Mouse (Mus musculus): ENCODE measurements at regions not wholly inside any gene's neighbourhood (a gene's known extent, or its start where the extent isn't known, plus 50 kb on each side); places are given as distances from the start of the nearest gene placed in this dataset.

DNA sequence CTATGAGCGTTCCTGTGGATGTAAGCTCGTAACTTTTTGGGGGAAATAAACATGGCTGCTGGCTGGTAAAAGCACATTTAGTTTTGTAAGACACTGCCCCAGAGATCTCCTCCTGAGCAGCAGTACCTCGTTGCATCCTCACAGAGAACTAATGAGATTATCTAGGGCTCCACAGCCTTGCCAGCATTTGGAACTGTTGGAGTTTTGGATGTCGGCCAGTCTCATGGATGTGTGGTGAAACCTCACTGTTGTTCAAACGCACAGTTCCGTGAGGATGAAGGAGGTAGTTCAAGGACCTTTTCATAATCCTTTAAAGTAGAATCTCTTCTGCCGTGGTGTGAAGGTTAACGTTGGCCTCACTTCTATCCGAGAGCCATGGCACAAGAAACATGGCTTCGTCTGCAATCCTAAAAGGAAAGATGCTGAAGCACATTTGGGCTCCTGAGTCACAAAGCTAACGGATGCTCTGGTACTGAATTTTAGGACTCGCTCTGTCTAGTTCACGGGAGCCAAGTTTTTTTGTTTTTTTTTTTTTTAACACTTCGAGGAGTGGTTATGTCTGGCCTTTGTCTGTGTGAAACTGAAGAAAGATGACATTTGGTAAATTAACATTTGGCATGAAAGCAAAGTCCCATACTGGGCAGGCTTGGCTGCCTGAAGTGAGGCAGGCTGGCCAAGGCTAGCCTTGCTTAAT lies 179.1 kb upstream of the Hmga2 start:
- Histone ChIP-seq H3K4me3 (ENCODE audit: low read depth, low read length) (no peak overlapping the region), H3K9ac (ENCODE audit: low read depth, low read length) (no peak overlapping the region), H3K27me3 (ENCODE audit: control insufficient read depth, insufficient read depth, low read depth, low read length) (no peaks in the 10 kb centered on the region), H3K4me1 (ENCODE audit: control insufficient read depth, insufficient read depth, low read length) (no peaks in the 10 kb centered on the region), H3K4me2 (ENCODE audit: low read length) (no peak overlapping the region), H3K36me3 (ENCODE audit: control insufficient read depth, insufficient read depth, low read length) (no peaks in the 10 kb centered on the region), H3K9me3 (replicated peaks; ENCODE audit: control insufficient read depth, low read length, poor library complexity, severe bottlenecking) (peaks cover 5% of the 10 kb centered on the region; the same call in 1 of the 2 replicates), H3K27ac (ENCODE audit: low read length) (no peak overlapping the region)
- ATAC-seq: no peak
- WGBS: 63% methylated on average over 14 of the region's 14 CpGs

DNA sequence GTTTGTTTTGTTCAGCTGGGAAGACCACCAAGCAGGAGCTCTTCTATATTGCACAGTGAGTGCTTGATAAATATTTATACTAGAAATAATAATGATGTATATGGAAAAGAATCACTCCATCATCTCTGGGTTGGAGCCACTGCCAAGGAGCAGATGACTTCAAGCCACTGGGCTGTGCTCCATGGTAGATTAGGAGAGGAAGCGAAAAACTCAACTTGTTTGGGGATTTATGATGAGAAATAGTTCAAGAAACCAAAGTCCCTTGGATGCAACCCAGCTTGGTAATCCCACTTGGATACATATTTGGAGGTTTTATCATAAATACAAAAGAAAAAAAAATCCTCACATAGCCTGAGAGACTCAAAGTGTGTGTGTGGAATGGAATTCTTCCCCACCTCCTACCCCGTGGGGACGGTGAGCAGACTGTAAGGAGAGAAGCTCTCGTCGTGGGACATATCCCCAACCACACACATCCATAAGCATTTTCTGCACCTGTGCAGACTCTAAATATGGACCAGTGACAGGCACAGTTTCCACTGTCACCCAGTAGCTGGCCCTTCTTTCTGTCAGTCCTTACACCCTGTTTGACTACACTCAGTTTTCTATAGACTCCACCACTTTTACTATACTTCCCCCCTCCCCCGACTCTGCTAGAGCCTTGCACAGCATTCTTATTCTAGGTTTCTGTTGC lies 176.4 kb upstream of the Hmga2 start:
- Histone ChIP-seq H3K36me3 (ENCODE audit: control insufficient read depth, insufficient read depth, low read length) (no peaks in the 10 kb centered on the region), H3K4me3 (ENCODE audit: low read depth, low read length) (no peak overlapping the region), H3K27me3 (ENCODE audit: control insufficient read depth, insufficient read depth, low read depth, low read length) (no peaks in the 10 kb centered on the region), H3K9ac (ENCODE audit: low read depth, low read length) (no peak overlapping the region), H3K9me3 (replicated peaks; ENCODE audit: control insufficient read depth, low read length, poor library complexity, severe bottlenecking) (peaks cover 7% of the 10 kb centered on the region; the same call in 1 of the 2 replicates), H3K4me1 (ENCODE audit: control insufficient read depth, insufficient read depth, low read length) (no peaks in the 10 kb centered on the region), H3K27ac (ENCODE audit: low read length) (no peak overlapping the region), H3K4me2 (ENCODE audit: low read length) (no peak overlapping the region)
- ATAC-seq: no peak
- WGBS: 87% methylated on average over 6 of the region's 6 CpGs

DNA sequence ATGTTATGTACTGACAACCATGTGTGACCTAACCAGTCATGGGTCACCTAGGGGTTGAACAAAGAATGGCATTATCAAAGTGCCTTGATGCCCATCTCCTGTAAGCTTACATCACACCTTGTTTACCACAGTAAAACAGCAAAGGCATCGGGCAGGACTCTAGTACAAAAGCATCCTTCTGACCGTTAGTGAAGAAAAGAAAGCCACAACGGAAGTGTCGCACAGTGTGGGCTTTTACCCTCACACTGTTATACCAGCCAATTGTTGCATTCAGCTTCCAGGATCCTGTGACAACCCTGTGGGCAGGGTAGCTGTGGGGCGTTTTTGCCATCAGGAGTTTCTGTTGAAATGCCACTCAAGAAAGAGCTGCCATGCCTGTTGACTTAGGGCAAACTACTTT lies 175.6 kb upstream of the Hmga2 start:
- Histone ChIP-seq H3K27me3 (ENCODE audit: control insufficient read depth, insufficient read depth, low read depth, low read length) (no peaks in the 10 kb centered on the region), H3K36me3 (ENCODE audit: control insufficient read depth, insufficient read depth, low read length) (no peaks in the 10 kb centered on the region), H3K9me3 (replicated peaks; ENCODE audit: control insufficient read depth, low read length, poor library complexity, severe bottlenecking) (peaks cover 7% of the 10 kb centered on the region; the same call in 1 of the 2 replicates), H3K4me2 (ENCODE audit: low read length) (no peak overlapping the region), H3K27ac (ENCODE audit: low read length) (no peak overlapping the region), H3K4me3 (ENCODE audit: low read depth, low read length) (no peak overlapping the region), H3K4me1 (ENCODE audit: control insufficient read depth, insufficient read depth, low read length) (peaks cover 2% of the 10 kb centered on the region; the same call in 1 of the 2 replicates), H3K9ac (ENCODE audit: low read depth, low read length) (no peak overlapping the region)
- WGBS: 92% methylated on average over 5 of the region's 5 CpGs
- no peak for ATAC-seq

- Histone ChIP-seq H3K9ac (ENCODE audit: low read depth, low read length) (no peak overlapping the region), H3K27me3 (ENCODE audit: control insufficient read depth, insufficient read depth, low read depth, low read length) (no peaks in the 10 kb centered on the region; the same call in 1 of the 2 replicates), H3K4me2 (ENCODE audit: low read length) (no peak overlapping the region), H3K27ac (ENCODE audit: low read length) (no peak overlapping the region), H3K36me3 (ENCODE audit: control insufficient read depth, insufficient read depth, low read length) (no peaks in the 10 kb centered on the region), H3K4me1 (ENCODE audit: control insufficient read depth, insufficient read depth, low read length) (peaks cover 6% of the 10 kb centered on the region; the same call in 1 of the 2 replicates), H3K4me3 (ENCODE audit: low read depth, low read length) (no peak overlapping the region), H3K9me3 (replicated peaks; ENCODE audit: control insufficient read depth, low read length, poor library complexity, severe bottlenecking) (peaks cover 7% of the 10 kb centered on the region; the same call in 1 of the 2 replicates)
- WGBS: 94% methylated on average over 9 of the region's 9 CpGs
- ATAC-seq: no peak
Measured at GRCm38 (mm10) chr10:120650336-120650735, 174.1 kb upstream of the Hmga2 start.

DNA sequence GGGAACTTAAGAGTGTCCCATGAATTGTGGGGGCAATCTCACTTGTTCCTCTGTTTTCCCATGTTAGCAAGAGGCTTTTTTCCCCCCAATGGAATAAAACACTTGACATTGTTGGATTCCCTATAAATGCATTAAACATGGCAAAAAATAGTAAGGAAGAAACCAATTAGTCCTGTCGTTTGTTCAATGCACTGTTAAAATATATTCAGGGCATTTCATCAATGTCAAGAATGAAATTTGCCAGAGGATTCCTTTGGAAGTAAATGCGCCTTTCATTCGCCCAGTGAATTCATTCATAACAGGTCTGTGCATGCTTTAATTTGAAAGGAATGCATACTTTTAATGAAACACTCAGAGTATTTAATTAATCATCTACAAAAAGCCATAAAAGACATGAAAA lies 172.5 kb upstream of the Hmga2 start:
- no peak for ATAC-seq
- Histone ChIP-seq H3K9ac (ENCODE audit: low read depth, low read length) (no peak overlapping the region), H3K4me1 (ENCODE audit: control insufficient read depth, insufficient read depth, low read length) (peaks cover 6% of the 10 kb centered on the region; the same call in 1 of the 2 replicates), H3K36me3 (ENCODE audit: control insufficient read depth, insufficient read depth, low read length) (no peaks in the 10 kb centered on the region), H3K27ac (ENCODE audit: low read length) (no peak overlapping the region), H3K4me3 (ENCODE audit: low read depth, low read length) (no peak overlapping the region), H3K4me2 (ENCODE audit: low read length) (no peak overlapping the region), H3K9me3 (replicated peaks; ENCODE audit: control insufficient read depth, low read length, poor library complexity, severe bottlenecking) (peaks cover 7% of the 10 kb centered on the region; the same call in 1 of the 2 replicates), H3K27me3 (ENCODE audit: control insufficient read depth, insufficient read depth, low read depth, low read length) (no peaks in the 10 kb centered on the region; the same call in 1 of the 2 replicates)
- 64% methylated on average over 3 of the region's 3 CpGs for WGBS

DNA sequence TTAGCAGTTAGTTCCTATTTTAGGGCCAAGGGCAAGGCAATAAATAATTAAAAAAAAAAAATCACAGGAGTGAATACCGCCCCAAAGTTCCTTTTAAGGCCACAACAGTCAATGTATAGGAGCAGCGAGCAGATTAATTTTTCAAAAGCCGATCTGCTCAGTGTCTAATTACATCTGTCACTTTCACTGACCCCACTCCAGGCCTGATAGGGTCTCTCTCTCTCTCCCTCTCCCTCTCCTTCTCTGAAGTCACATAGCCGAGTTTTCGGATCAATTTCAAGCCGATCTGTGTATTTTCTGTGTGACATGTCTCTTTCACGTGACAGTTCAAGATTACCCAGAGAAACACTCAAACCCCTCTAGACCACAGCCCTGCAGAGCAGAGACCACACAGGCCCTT lies 171.8 kb upstream of the Hmga2 start:
- no peak for ATAC-seq
- Histone ChIP-seq H3K27ac (ENCODE audit: low read length) (no peak overlapping the region), H3K4me1 (ENCODE audit: control insufficient read depth, insufficient read depth, low read length) (peaks cover 6% of the 10 kb centered on the region; the same call in 1 of the 2 replicates), H3K36me3 (ENCODE audit: control insufficient read depth, insufficient read depth, low read length) (no peaks in the 10 kb centered on the region), H3K27me3 (ENCODE audit: control insufficient read depth, insufficient read depth, low read depth, low read length) (no peaks in the 10 kb centered on the region; the same call in 1 of the 2 replicates), H3K4me2 (ENCODE audit: low read length) (no peak overlapping the region), H3K9ac (ENCODE audit: low read depth, low read length) (no peak overlapping the region), H3K4me3 (ENCODE audit: low read depth, low read length) (no peak overlapping the region), H3K9me3 (replicated peaks; ENCODE audit: control insufficient read depth, low read length, poor library complexity, severe bottlenecking) (peaks cover 7% of the 10 kb centered on the region; the same call in 1 of the 2 replicates)
- 53% methylated on average over 7 of the region's 7 CpGs for WGBS

GRCm38 (mm10) chr10:120647323-120647722 lies 171.1 kb upstream of the Hmga2 start:
- no peak overlapping the region for H3K4me3 ChIP-seq (ENCODE audit: low read depth, low read length)
- H3K36me3 ChIP-seq (ENCODE audit: control insufficient read depth, insufficient read depth, low read length): no peaks in the 10 kb centered on the region
- H3K4me2 ChIP-seq (ENCODE audit: low read length): peak overlapping the region; percentile 44
- peaks cover 7% of the 10 kb centered on the region; the same call in 1 of the 2 replicates for H3K9me3 ChIP-seq (replicated peaks; ENCODE audit: control insufficient read depth, low read length, poor library complexity, severe bottlenecking)
- H3K9ac ChIP-seq (ENCODE audit: low read depth, low read length): 0 out of 2 replicates have a peak overlapping the region, but pooled peaks have one; percentile 5
- H3K27me3 ChIP-seq (ENCODE audit: control insufficient read depth, insufficient read depth, low read depth, low read length): no peaks in the 10 kb centered on the region; the same call in 1 of the 2 replicates
- WGBS: 61% methylated on average over 3 of the region's 3 CpGs
- peaks cover 6% of the 10 kb centered on the region; the same call in 1 of the 2 replicates for H3K4me1 ChIP-seq (ENCODE audit: control insufficient read depth, insufficient read depth, low read length)
- H3K27ac ChIP-seq (ENCODE audit: low read length): no peak overlapping the region
- ATAC-seq: no peak

DNA sequence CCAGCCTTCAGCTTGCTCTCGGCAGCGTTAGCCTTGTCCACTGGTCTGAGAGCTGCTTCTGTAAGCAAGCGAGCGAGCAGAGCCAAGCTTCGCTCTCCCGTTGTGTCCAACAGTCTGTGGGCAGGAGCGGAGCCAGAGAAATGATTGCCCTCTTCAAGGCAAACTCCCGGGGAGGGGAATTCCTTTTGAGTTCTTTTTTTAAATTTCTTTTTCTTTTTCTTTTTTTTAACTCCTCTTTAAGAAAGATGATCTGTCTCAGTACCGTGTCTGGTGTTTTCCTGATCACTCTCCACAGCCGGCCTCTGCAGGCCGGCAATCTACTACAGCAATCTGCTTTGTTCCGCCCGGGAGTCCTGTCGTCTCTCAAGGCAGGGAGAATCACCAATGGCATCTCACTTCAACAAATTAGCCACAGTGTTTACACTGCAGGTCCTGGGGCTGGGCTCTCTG lies 170.6 kb upstream of the Hmga2 start:
- Histone ChIP-seq H3K27me3 (ENCODE audit: control insufficient read depth, insufficient read depth, low read depth, low read length) (no peaks in the 10 kb centered on the region; the same call in 1 of the 2 replicates), H3K9me3 (replicated peaks; ENCODE audit: control insufficient read depth, low read length, poor library complexity, severe bottlenecking) (peaks cover 7% of the 10 kb centered on the region; the same call in 1 of the 2 replicates), H3K4me1 (ENCODE audit: control insufficient read depth, insufficient read depth, low read length) (peaks cover 6% of the 10 kb centered on the region; the same call in 1 of the 2 replicates), H3K27ac (ENCODE audit: low read length) (no peak overlapping the region), H3K9ac (ENCODE audit: low read depth, low read length) (peak overlapping the region; percentile 5; the same call in 1 of the 2 replicates), H3K4me2 (ENCODE audit: low read length) (peak overlapping the region; percentile 44), H3K4me3 (ENCODE audit: low read depth, low read length) (peak overlapping the region; percentile 3; the same call in 1 of the 2 replicates), H3K36me3 (ENCODE audit: control insufficient read depth, insufficient read depth, low read length) (no peaks in the 10 kb centered on the region)
- WGBS: 1% methylated on average over 14 of the region's 14 CpGs
- ATAC-seq: no peak
